Mouse (Mus musculus) heart, postnatal 0 days (tissue): ENCODE results near the gene Med8.

Source experiments
- CTCF ChIP-seq: IDR thresholded peaks from 2 replicates; pipeline ENCODE4 v1.5.1; 2016; ENCODE audit warnings: antibody characterized with exemption, control low read depth, low read depth
- EP300 ChIP-seq: IDR thresholded peaks from 2 replicates; pipeline ENCODE4 v1.6.1; 2016; ENCODE audit warnings: antibody characterized with exemption, low read depth

- peak; percentile 37 for TF ChIP-seq CTCF
- TF ChIP-seq EP300, result no peak
These were observed 18.8 kb downstream of the Med8 start, which contains the start of gene Elovl1 for GRCm38 (mm10) chr4:118427768-118428451.
